Mouse (Mus musculus) liver, embryonic 15.5 days (tissue): Measurements from ENCODE around the gene Lrrc29. TPM values are rescaled to one million over a fixed set of nuclear protein-coding genes. Genes with fewer than 3 reads are reported as not detected.

Experiments
- ATAC-seq: fragments of 200-750 bp; cut with Nextera tagmentation; 2 replicates; pipeline ENCODE4 v1.8.0; 2017; ENCODE audit warnings: moderate number of reproducible peaks, mild to moderate bottlenecking, moderate library complexity; ENCODE audit not compliant: insufficient read depth
- H3K27ac ChIP-seq: fragments of 300-500 bp; sonication (generic); replicated peaks from 2 replicates; pipeline ENCODE4 v1.5.1; 2015; ENCODE audit warnings: mild to moderate bottlenecking, inconsistent platforms
- H3K27me3 ChIP-seq: fragments of 300-500 bp; sonication (generic); 2 replicates; pipeline ENCODE4 v1.6.1; 2015; ENCODE audit warnings: mild to moderate bottlenecking, inconsistent platforms
- H3K36me3 ChIP-seq: fragments of 300-500 bp; sonication (generic); replicated peaks from 2 replicates; pipeline ENCODE4 v1.6.1; 2015; ENCODE audit warnings: moderate library complexity, mild to moderate bottlenecking, inconsistent platforms
- H3K4me1 ChIP-seq: fragments of 300-500 bp; sonication (generic); replicated peaks from 2 replicates; pipeline ENCODE4 v1.6.1; 2015; ENCODE audit warnings: inconsistent platforms
- H3K4me2 ChIP-seq: fragments of 300-500 bp; sonication (generic); 2 replicates; pipeline ENCODE4 v1.6.1; 2015; ENCODE audit warnings: moderate library complexity, mild to moderate bottlenecking, inconsistent platforms
- H3K4me3 ChIP-seq: fragments of 300-500 bp; sonication (generic); replicated peaks from 2 replicates; pipeline ENCODE4 v1.5.1; 2015; ENCODE audit warnings: mild to moderate bottlenecking, inconsistent platforms
- H3K9ac ChIP-seq: fragments of 300-500 bp; sonication (generic); 2 replicates; pipeline ENCODE4 v1.6.1; 2015; ENCODE audit warnings: moderate library complexity, mild to moderate bottlenecking, inconsistent platforms
- H3K9me3 ChIP-seq: fragments of 300-500 bp; sonication (generic); replicated peaks from 2 replicates; pipeline ENCODE4 v1.6.1; 2016; ENCODE audit warnings: inconsistent platforms
- WGBS: fragments of 180-500 bp; shearing (Covaris S2); methylation state at CpG from one replicate; pipeline ENCODE4 v1.1.7; 2015; ENCODE audit warnings: mixed read lengths; ENCODE audit not compliant: insufficient replicate concordance; 5-methylcytosine and 5-hydroxymethylcytosine counted together
- polyA plus RNA-seq: library from polyadenylated mRNA; unstranded; fragments of >200 nt; fragmentation: Nextera tagmentation; extraction: Ambion mirVana; gene quantifications from 2 replicates; pipeline ENCODE4 v1.2.1, GENCODE M21; 2015

Gene Lrrc29
- polyA plus RNA-seq, 1 experiment from 2014 or later: 10.4 TPM

DNA sequence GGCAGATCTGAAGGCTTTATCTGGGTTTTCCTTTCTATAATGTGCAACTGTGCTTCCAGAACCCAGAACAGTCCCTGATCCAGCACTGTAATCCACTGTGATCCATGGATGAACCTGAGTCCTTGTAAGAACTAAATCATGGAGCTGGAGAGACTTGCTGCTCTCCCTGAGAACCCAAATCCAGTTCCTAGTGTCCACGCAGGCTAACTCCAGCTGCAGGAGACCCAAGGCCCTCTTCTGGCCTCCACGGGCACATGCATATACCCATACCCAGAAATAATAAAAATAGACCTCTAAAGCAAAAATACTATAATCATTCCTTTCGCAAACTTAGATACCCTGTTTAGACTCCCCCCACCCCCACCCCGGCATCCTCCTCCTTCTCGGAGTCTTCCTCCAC is 37.8 kb downstream of the Lrrc29 start:
- no peak for ATAC-seq
- H3K9me3 ChIP-seq: no peaks in the 10 kb centered on the region
- no peak overlapping the region for H3K27ac ChIP-seq
- WGBS: 81% methylated on average over 5 of the region's 5 CpGs
- peaks cover 64% of the 10 kb centered on the region for H3K27me3 ChIP-seq
- H3K9ac ChIP-seq: no peak overlapping the region
- peaks cover 35% of the 10 kb centered on the region for H3K4me1 ChIP-seq
- H3K4me3 ChIP-seq: no peak overlapping the region
- no peaks in the 10 kb centered on the region for H3K36me3 ChIP-seq
- no peak overlapping the region for H3K4me2 ChIP-seq

DNA sequence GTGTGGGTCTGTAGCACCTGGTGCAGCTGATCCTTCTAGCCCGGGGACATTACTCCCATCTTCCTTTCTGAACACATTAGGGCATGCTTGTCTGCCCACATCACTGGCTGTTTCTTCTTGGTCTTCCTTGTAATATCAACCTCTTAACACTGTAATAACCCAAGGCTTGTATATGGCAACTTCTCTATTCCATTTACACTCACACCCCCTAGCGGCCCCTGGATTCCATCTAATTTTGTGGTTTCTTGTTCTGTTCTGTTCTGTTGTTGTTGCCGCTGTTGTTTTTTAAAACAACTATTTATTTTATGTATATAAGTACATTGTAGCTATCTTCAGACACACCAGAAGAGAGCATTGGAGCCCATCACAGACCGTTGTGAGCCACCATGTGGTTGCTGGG is 39.2 kb downstream of the Lrrc29 start:
- Histone ChIP-seq H3K4me1 (peaks cover 44% of the 10 kb centered on the region), H3K9me3 (no peaks in the 10 kb centered on the region), H3K27ac (no peak overlapping the region), H3K4me3 (no peak overlapping the region), H3K4me2 (no peak overlapping the region), H3K36me3 (no peaks in the 10 kb centered on the region), H3K9ac (no peak overlapping the region), H3K27me3 (peaks cover 77% of the 10 kb centered on the region)
- no peak for ATAC-seq
- WGBS: 73% methylated on average over 4 of the region's 4 CpGs

GRCm38 (mm10) chr8:105285514-105285913 is 40.6 kb downstream of the Lrrc29 start:
- H3K27ac ChIP-seq: no peak overlapping the region
- H3K4me2 ChIP-seq: no peak overlapping the region
- H3K9me3 ChIP-seq: no peaks in the 10 kb centered on the region
- H3K9ac ChIP-seq: no peak overlapping the region
- no peaks in the 10 kb centered on the region for H3K36me3 ChIP-seq
- H3K4me3 ChIP-seq: no peak overlapping the region
- H3K4me1 ChIP-seq: peaks cover 36% of the 10 kb centered on the region
- peaks cover 85% of the 10 kb centered on the region for H3K27me3 ChIP-seq
- 58% methylated on average over 12 of the region's 12 CpGs for WGBS
- ATAC-seq: no peak

GRCm38 (mm10) chr8:105283074-105283473 is 43.0 kb downstream of the Lrrc29 start:
- Histone ChIP-seq H3K27ac (no peak overlapping the region), H3K4me2 (peak overlapping the region; percentile 42), H3K4me1 (peaks cover 25% of the 10 kb centered on the region), H3K9ac (no peak overlapping the region), H3K27me3 (peaks cover 89% of the 10 kb centered on the region), H3K9me3 (no peaks in the 10 kb centered on the region), H3K36me3 (no peaks in the 10 kb centered on the region), H3K4me3 (0 out of 2 replicates have a peak overlapping the region, but pooled peaks have one; percentile 3)
- WGBS: 30% methylated on average over 23 of the region's 23 CpGs
- ATAC-seq: peak; percentile 69

DNA sequence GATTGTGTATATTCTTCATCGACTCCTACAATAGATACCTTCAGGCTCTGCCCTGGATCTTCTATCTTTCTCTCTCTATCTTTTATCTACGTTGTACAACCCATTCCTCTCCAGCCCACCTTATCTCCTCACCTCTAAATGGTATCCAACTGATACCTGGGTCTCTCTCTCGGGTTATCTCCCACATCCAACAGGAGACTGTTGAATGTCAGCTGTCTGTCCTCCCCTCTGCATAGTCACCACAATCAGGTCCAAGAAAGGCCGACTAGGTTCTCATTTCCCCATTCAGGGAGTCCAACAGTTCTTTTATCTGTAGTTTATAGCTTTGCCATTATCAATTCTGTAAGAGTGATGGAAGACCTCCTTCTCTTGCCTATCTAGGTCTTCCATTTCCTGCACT is 43.8 kb downstream of the Lrrc29 start:
- peaks cover 94% of the 10 kb centered on the region for H3K27me3 ChIP-seq
- H3K4me2 ChIP-seq: no peak overlapping the region
- H3K27ac ChIP-seq: no peak overlapping the region
- 32% methylated on average over 4 of the region's 4 CpGs for WGBS
- H3K36me3 ChIP-seq: no peaks in the 10 kb centered on the region
- no peak overlapping the region for H3K4me3 ChIP-seq
- peaks cover 26% of the 10 kb centered on the region for H3K4me1 ChIP-seq
- ATAC-seq: no peak
- no peaks in the 10 kb centered on the region for H3K9me3 ChIP-seq
- H3K9ac ChIP-seq: no peak overlapping the region

DNA sequence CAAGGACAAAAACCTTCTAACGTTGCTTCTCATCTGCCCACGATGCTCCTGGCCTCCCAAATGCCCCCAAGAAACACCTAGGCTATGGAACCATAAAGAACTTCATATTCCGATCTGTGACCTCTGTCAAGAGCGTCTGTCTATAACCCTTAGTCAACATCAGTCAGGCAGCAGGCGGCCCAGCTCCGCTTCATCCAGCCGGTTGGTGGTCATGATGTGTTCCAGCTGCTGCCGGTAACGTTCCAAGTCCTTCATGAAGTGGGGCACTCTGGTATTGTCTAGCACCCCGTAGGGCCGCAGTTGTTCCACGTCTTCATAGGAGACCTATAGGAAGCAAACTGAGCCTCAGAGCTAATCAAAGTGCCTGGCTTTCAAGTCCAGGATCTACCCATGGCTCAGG is 44.3 kb downstream of the Lrrc29 start:
- H3K27ac ChIP-seq: no peak overlapping the region
- peaks cover 26% of the 10 kb centered on the region for H3K4me1 ChIP-seq
- ATAC-seq: no peak
- no peak overlapping the region for H3K4me3 ChIP-seq
- no peak overlapping the region for H3K4me2 ChIP-seq
- no peaks in the 10 kb centered on the region for H3K36me3 ChIP-seq
- 79% methylated on average over 12 of the region's 12 CpGs for WGBS
- H3K27me3 ChIP-seq: peaks cover 94% of the 10 kb centered on the region
- H3K9me3 ChIP-seq: no peaks in the 10 kb centered on the region
- no peak overlapping the region for H3K9ac ChIP-seq

GRCm38 (mm10) chr8:105280567-105280966 is 45.5 kb downstream of the Lrrc29 start:
- H3K27me3 ChIP-seq: peaks cover 94% of the 10 kb centered on the region

GRCm38 (mm10) chr8:105278911-105279334 is 47.2 kb downstream of the Lrrc29 start:
- Histone ChIP-seq H3K9ac (no peak overlapping the region), H3K4me2 (peak overlapping the region; percentile 57), H3K4me1 (peaks cover 35% of the 10 kb centered on the region), H3K9me3 (no peaks in the 10 kb centered on the region), H3K4me3 (peak overlapping the region; percentile 24), H3K27me3 (peaks cover 98% of the 10 kb centered on the region), H3K36me3 (no peaks in the 10 kb centered on the region), H3K27ac (no peak overlapping the region)
- peak; percentile 61 for ATAC-seq
- WGBS: 1% methylated on average over 28 of the region's 28 CpGs

More at GRCm38 (mm10) chr8:105280567-105280966, 45.5 kb downstream of the Lrrc29 start:
- Histone ChIP-seq H3K4me3 (no peak overlapping the region), H3K9me3 (no peaks in the 10 kb centered on the region), H3K36me3 (no peaks in the 10 kb centered on the region), H3K9ac (no peak overlapping the region), H3K4me1 (peaks cover 35% of the 10 kb centered on the region), H3K4me2 (no peak overlapping the region), H3K27ac (no peak overlapping the region)
- no peak for ATAC-seq
- WGBS: 40% methylated on average over 3 of the region's 3 CpGs

DNA sequence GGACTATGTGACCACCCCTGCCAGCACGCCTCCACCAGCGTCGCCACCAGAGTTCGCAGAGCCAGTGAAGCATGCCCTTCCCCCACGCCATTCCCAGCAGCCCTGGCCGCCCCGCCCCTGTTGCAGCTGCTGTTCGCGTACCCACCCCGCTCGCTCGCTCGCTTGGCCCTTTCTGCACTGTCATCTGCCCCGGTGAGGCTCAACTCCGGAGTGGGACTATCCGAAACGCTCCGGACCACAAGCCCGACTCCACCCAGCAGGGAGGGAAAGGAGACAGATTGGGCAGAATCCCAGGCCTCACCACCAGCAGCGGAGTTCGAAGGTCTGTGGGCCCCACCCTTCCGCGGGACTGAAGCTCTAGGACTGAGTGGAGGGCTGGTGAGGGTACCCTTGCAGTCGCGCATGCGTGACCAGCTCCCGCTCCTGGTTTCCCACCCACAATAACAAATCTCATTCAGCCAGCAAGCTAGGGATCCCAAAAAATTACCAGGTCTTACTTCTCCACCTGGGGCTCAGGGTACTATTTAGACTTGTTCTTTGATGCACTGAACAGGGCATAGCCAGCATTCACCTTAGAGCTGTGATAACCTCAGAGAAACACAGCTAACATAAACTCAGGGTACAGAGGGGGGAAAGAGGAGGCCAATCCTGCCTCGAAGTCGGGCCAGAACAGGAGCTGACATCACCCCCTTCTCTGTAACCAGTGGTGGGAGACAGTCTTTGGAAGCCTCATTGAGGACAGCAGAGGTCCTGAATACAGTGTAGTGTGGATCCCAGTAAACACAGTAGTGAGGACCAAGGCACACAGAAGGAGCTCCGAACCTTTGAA is 49.6 kb downstream of the Lrrc29 start:
- no peak overlapping the region for H3K27ac ChIP-seq
- peaks cover 97% of the 10 kb centered on the region for H3K27me3 ChIP-seq
- H3K4me1 ChIP-seq: peaks cover 24% of the 10 kb centered on the region
- H3K9ac ChIP-seq: no peak overlapping the region
- WGBS: 4% methylated on average over 30 of the region's 30 CpGs
- H3K4me2 ChIP-seq: peak overlapping the region; percentile 63
- H3K4me3 ChIP-seq: peak overlapping the region; percentile 32
- 0 out of 2 replicates have a peak, but pooled peaks have one; percentile 23 for ATAC-seq
- no peaks in the 10 kb centered on the region for H3K36me3 ChIP-seq
- no peaks in the 10 kb centered on the region for H3K9me3 ChIP-seq

DNA sequence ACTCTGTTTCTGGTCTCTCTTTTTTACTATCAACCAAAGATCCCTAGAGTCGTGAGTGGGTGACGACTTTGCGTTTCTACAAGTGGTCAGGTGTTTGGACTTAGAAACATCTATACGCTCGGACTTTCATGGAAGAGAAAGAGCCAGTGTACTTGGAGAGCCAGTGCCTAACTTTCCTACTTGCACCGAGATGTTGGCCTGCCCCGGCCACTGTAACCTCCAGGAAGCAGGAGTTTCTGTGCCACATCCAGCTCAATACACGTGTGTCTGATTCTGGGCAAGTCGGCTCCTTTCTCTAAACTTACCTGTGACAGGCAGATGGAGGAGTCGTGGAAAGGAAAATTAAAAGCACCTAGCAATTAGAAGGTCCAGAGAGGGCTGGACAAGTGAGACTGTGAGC is 50.2 kb downstream of the Lrrc29 start, which contains the start of gene Nol3:
Nol3 (plus strand) TSS at position 301 of the 400 bp plus-strand sequence.
- Histone ChIP-seq H3K4me3 (peak within 1 kb of the TSS; percentile 32), H3K36me3 (no peaks in the 10 kb centered on the region), H3K9me3 (no peaks in the 10 kb centered on the region), H3K27me3 (peaks cover 99% of the 10 kb centered on the region), H3K4me1 (peaks cover 25% of the 10 kb centered on the region), H3K27ac (no peak within 1 kb of the TSS), H3K4me2 (peak within 1 kb of the TSS; percentile 63), H3K9ac (no peak within 1 kb of the TSS)
- 8% methylated on average over 10 of the region's 10 CpGs for WGBS
- ATAC-seq: no peak

DNA sequence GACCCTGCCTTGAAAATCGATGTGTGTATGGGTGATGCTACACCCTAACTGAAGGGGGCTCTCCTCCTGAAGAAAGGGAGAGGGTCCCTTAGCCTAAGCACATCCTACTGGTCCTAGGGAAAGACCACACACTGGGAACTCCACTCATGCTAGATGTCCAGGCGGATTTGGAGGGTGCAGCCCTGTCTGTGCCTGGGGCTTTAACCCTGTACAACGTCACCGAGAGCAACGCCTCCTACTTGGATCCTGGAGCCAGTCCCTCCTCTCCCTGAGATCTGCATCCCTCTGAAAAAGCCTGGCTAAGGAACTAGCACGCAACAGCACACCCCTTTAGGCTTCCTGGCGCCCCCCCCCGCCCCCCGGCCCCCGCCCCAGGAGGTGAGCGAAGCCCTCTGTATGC is 50.7 kb downstream of the Lrrc29 start:
- H3K4me3 ChIP-seq: no peak overlapping the region
- no peak for ATAC-seq
- WGBS: 7% methylated on average over 11 of the region's 11 CpGs

More for the DNA sequence above, 50.7 kb downstream of the Lrrc29 start:
- Histone ChIP-seq H3K36me3 (no peaks in the 10 kb centered on the region), H3K9me3 (no peaks in the 10 kb centered on the region), H3K27ac (no peak overlapping the region), H3K27me3 (peaks cover 99% of the 10 kb centered on the region), H3K4me2 (no peak overlapping the region), H3K4me1 (peaks cover 30% of the 10 kb centered on the region), H3K9ac (no peak overlapping the region)
